22 mouse cellular contexts compared by ENCODE assay signal in genomic region chr5:123008877-123009493, GRCm38 (mm10). TPM values are rescaled to one million over a fixed set of nuclear protein-coding genes. Genes with fewer than 3 reads are reported as not detected.
DNase-seq lines count a peak whose midpoint lies in the region; ATAC-seq and TF ChIP-seq lines count a peak whose summit lies in the region.
"Had no signal": no experiment of that assay in that cellular context is flagged by ENCODE, and none has a peak within 500 bp of the region (broad histone marks: within the 10 kb centered on the region; RNA-seq: fewer than 3 reads in every experiment).

No protein-coding gene starts in this region.

- TF ChIP-seq POLR2A in MEL (IDR thresholded peaks at IDR 0.05; ENCODE audit: control insufficient read depth in 1 of 2, insufficient read depth in 1 of 2, low read depth in 1 of 2, low read length in 2 of 2, poor library complexity in 1 of 2) = no peak
- no peak for TF ChIP-seq POLR2A in brain, embryonic 14.5 days (IDR thresholded peaks at IDR 0.05; ENCODE audit: borderline replicate concordance, extremely low read depth, insufficient read depth, insufficient read length, poor library complexity, severe bottlenecking)

- DNase-seq in lung, embryonic 14.5 days = peak; percentile 62
- no peak for DNase-seq in lung, adult 18-20 months
- DNase-seq in MEL (ENCODE audit: low read depth, low spot score) = no peak
- peak; percentile 63 for DNase-seq in brain, embryonic 14.5 days (ENCODE audit: low read depth)
- DNase-seq in natural killer cell, adult 2 months (ENCODE audit: low spot score in 2 of 2) = no peak
- no peak for DNase-seq in liver
- DNase-seq: adrenal gland, postnatal 36 days; heart, adult 2 months; kidney, adult 18-20 months; kidney, postnatal 14 days; lung, postnatal 10 days; thymus, postnatal 4 days had no signal

- peaks cover 56% of the 10 kb centered on the region for H3K4me1 ChIP-seq in forebrain, embryonic 15.5 days
- H3K4me1 ChIP-seq in forebrain, embryonic 12.5 days = peaks cover 9% of the 10 kb centered on the region; the same call in 1 of the 2 replicates
- no peaks in the 10 kb centered on the region; the same call in 1 of the 2 replicates for H3K4me1 ChIP-seq in lung, embryonic 14.5 days (ENCODE audit: insufficient read depth)
- peaks cover 0 to 2% of the 10 kb centered on the region in 2 experiments; a peak in 1 of 4 replicates for H3K4me1 ChIP-seq in MEL (ENCODE audit: control insufficient read depth in 1 of 2, insufficient read depth in 2 of 2, low read length in 2 of 2)
- H3K4me1 ChIP-seq: embryonic facial prominence, embryonic 12.5 days had no signal

- no peak overlapping the region for H3K9ac ChIP-seq in forebrain, embryonic 15.5 days (replicated peaks)
- no peak overlapping the region for H3K9ac ChIP-seq in forebrain, embryonic 12.5 days
- H3K9ac ChIP-seq in lung, embryonic 14.5 days = no peak overlapping the region
- no peak overlapping the region for H3K9ac ChIP-seq in MEL (ENCODE audit: control insufficient read depth, low read depth, low read length, poor library complexity, severe bottlenecking)
- H3K9ac ChIP-seq: embryonic facial prominence, embryonic 12.5 days; heart, embryonic 15.5 days had no signal

- no peaks in the 10 kb centered on the region for H3K79me2 ChIP-seq in MEL (ENCODE audit: control insufficient read depth, insufficient read depth, low read length, poor library complexity)

- H3K4me3 ChIP-seq in forebrain, embryonic 15.5 days = no peak overlapping the region
- H3K4me3 ChIP-seq in forebrain, embryonic 12.5 days (replicated peaks) = no peak overlapping the region
- no peak overlapping the region for H3K4me3 ChIP-seq in lung, embryonic 14.5 days (ENCODE audit: low read depth, low read length)
- H3K4me3 ChIP-seq in MEL (ENCODE audit: control insufficient read depth in 1 of 2, insufficient read depth in 1 of 2, low read depth in 2 of 2, low read length in 2 of 2) = no peak overlapping the region
- H3K4me3 ChIP-seq: embryonic facial prominence, embryonic 12.5 days; heart, adult 2 months; heart, embryonic 15.5 days; hindbrain, embryonic 10.5 days; midbrain, embryonic 10.5 days had no signal

- H3K27me3 ChIP-seq in forebrain, embryonic 15.5 days = no peaks in the 10 kb centered on the region
- H3K27me3 ChIP-seq in forebrain, embryonic 12.5 days = no peaks in the 10 kb centered on the region
- no peaks in the 10 kb centered on the region for H3K27me3 ChIP-seq in lung, embryonic 14.5 days (ENCODE audit: insufficient read depth, low read length)
- peaks cover 9 to 15% of the 10 kb centered on the region in 2 experiments for H3K27me3 ChIP-seq in MEL (ENCODE audit: control insufficient read depth in 1 of 2, insufficient read depth in 2 of 2, low read length in 2 of 2)
- H3K27me3 ChIP-seq: embryonic facial prominence, embryonic 12.5 days; heart, embryonic 15.5 days had no signal

- TF ChIP-seq EP300 in MEL (IDR thresholded peaks at IDR 0.05; ENCODE audit: low read depth in 1 of 2, low read length in 2 of 2) = no peak

- H3K9me3 ChIP-seq in forebrain, embryonic 15.5 days = no peaks in the 10 kb centered on the region
- no peaks in the 10 kb centered on the region for H3K9me3 ChIP-seq in forebrain, embryonic 12.5 days
- no peaks in the 10 kb centered on the region for H3K9me3 ChIP-seq in lung, embryonic 14.5 days (ENCODE audit: low read depth, low read length)
- H3K9me3 ChIP-seq in MEL (replicated peaks; ENCODE audit: insufficient read depth, low read length) = no peaks in the 10 kb centered on the region
- H3K9me3 ChIP-seq: embryonic facial prominence, embryonic 12.5 days; heart, embryonic 15.5 days; hindbrain, embryonic 10.5 days; midbrain, embryonic 10.5 days had no signal

- no peak for ATAC-seq in forebrain, embryonic 15.5 days (replicated peaks)
- no peak for ATAC-seq in forebrain, embryonic 12.5 days (ENCODE audit: low FRiP score)
- no peak for ATAC-seq in lung, embryonic 14.5 days (ENCODE audit: insufficient read depth)

- no peak for TF ChIP-seq CTCF in lung, embryonic 14.5 days (IDR thresholded peaks at IDR 0.05; ENCODE audit: low read depth)
- TF ChIP-seq CTCF in MEL (IDR thresholded peaks at IDR 0.05 in 2 of 3, conservative IDR thresholded peaks at IDR 0.05 in 1 of 3; ENCODE audit: control insufficient read depth in 1 of 3, insufficient read depth in 1 of 3, low read depth in 2 of 3, low read length in 3 of 3, poor library complexity in 1 of 3, severe bottlenecking in 1 of 3) = no peak
- no peak for TF ChIP-seq CTCF in brain, embryonic 14.5 days (IDR thresholded peaks at IDR 0.05; ENCODE audit: borderline replicate concordance, extremely low read depth, insufficient read depth, insufficient read length)

- H3K36me3 ChIP-seq in forebrain, embryonic 15.5 days = no peaks in the 10 kb centered on the region
- no peaks in the 10 kb centered on the region for H3K36me3 ChIP-seq in forebrain, embryonic 12.5 days (replicated peaks)
- H3K36me3 ChIP-seq in lung, embryonic 14.5 days (ENCODE audit: insufficient read depth) = no peaks in the 10 kb centered on the region
- H3K36me3 ChIP-seq in MEL (ENCODE audit: control insufficient read depth in 1 of 2, insufficient read depth in 2 of 2, low read length in 2 of 2) = peaks cover 0 to 2% of the 10 kb centered on the region in 2 experiments; a peak in 2 of 4 replicates
- H3K36me3 ChIP-seq: embryonic facial prominence, embryonic 12.5 days; heart, embryonic 15.5 days; hindbrain, embryonic 10.5 days; midbrain, embryonic 10.5 days had no signal

- 52% methylated on average over 7 of the region's 7 CpGs for WGBS in forebrain, embryonic 15.5 days
- 84% methylated on average over 7 of the region's 7 CpGs for WGBS in forebrain, embryonic 12.5 days
- WGBS in lung, embryonic 14.5 days = 43% methylated on average over 7 of the region's 7 CpGs

- no peak for TF ChIP-seq RAD21 in MEL (IDR thresholded peaks at IDR 0.05; ENCODE audit: low read depth, low read length)

- peak overlapping the region; percentile 79 for H3K27ac ChIP-seq in forebrain, embryonic 15.5 days (replicated peaks)
- no peak overlapping the region for H3K27ac ChIP-seq in forebrain, embryonic 12.5 days
- no peak overlapping the region for H3K27ac ChIP-seq in lung, embryonic 14.5 days (ENCODE audit: low read depth)
- H3K27ac ChIP-seq in MEL (ENCODE audit: control insufficient read depth, low read depth, low read length) = no peak overlapping the region
- H3K27ac ChIP-seq: embryonic facial prominence, embryonic 12.5 days; heart, adult 2 months; heart, embryonic 15.5 days; hindbrain, embryonic 10.5 days; midbrain, embryonic 10.5 days had no signal

- H3K4me2 ChIP-seq in forebrain, embryonic 15.5 days (replicated peaks) = 0 out of 2 replicates have a peak overlapping the region, but pooled peaks have one; percentile 1
- no peak overlapping the region for H3K4me2 ChIP-seq in forebrain, embryonic 12.5 days
- H3K4me2 ChIP-seq in lung, embryonic 14.5 days = no peak overlapping the region
- H3K4me2 ChIP-seq: embryonic facial prominence, embryonic 12.5 days; heart, embryonic 15.5 days; liver, embryonic 11.5 days had no signal

TF ChIP-seq in MEL, 35 proteins besides CTCF, POLR2A, EP300 and RAD21:
- 0 out of 2 replicates have a peak, but pooled peaks have one; percentile 21 for TF ChIP-seq ZNF384 (IDR thresholded peaks at IDR 0.05; ENCODE audit: low read depth, low read length)
- no peak for TF ChIP-seq NRF1 (IDR thresholded peaks at IDR 0.05; ENCODE audit: insufficient read depth, low read depth, low read length, poor library complexity, severe bottlenecking)
- no peak for TF ChIP-seq TBP (IDR thresholded peaks at IDR 0.05; ENCODE audit: low read depth, low read length)

RNA-seq across cellular contexts. Expression of gene Orai1, which starts 5.9 kb away (rescaled TPM):
- 14.0 and 14.9 TPM in 2 replicates for polyA plus RNA-seq in forebrain, embryonic 15.5 days (2015; fragmentation: Nextera tagmentation; extraction: Ambion mirVana)
- 10.4 and 11.4 TPM in 2 replicates for polyA plus RNA-seq in forebrain, embryonic 12.5 days (2016; fragmentation: Nextera tagmentation; extraction: Ambion mirVana)
- 16.8 and 18.2 TPM in 2 replicates for polyA plus RNA-seq in lung, embryonic 14.5 days (2014; fragmentation: Nextera tagmentation; extraction: Ambion mirVana)
- total RNA-seq in MEL (2012; rRNA removed) = 4.5 and 4.7 TPM in 2 replicates
- 10 to 100 TPM in 1 of 2 experiments, not detected in 1; 13.3 TPM for polyA plus RNA-seq in MEL (2012; ENCODE audit: insufficient read depth in 1 of 2, insufficient read length in 2 of 2, low read depth in 1 of 2, low replicate concordance in 2 of 2, missing spikeins in 1 of 2)
- polyA plus RNA-seq in brain, embryonic 14.5 days (2012; rRNA removed) = 21.2 and 23.6 TPM in 2 replicates

RNA-seq across cellular contexts. Expression of gene Kdm2b, which starts 19.4 kb away (rescaled TPM):
- 138 and 141 TPM in 2 replicates for polyA plus RNA-seq in forebrain, embryonic 15.5 days (2015; fragmentation: Nextera tagmentation; extraction: Ambion mirVana)
- 108 and 118 TPM in 2 replicates for polyA plus RNA-seq in forebrain, embryonic 12.5 days (2016; fragmentation: Nextera tagmentation; extraction: Ambion mirVana)
- 38.5 and 46.7 TPM in 2 replicates for polyA plus RNA-seq in lung, embryonic 14.5 days (2014; fragmentation: Nextera tagmentation; extraction: Ambion mirVana)
- 24.8 and 29.2 TPM in 2 replicates for total RNA-seq in MEL (2012; rRNA removed)
- 10 to 100 TPM in 1 of 2 experiments, not detected in 1; 48.9 TPM for polyA plus RNA-seq in MEL (2012; ENCODE audit: insufficient read depth in 1 of 2, insufficient read length in 2 of 2, low read depth in 1 of 2, low replicate concordance in 2 of 2, missing spikeins in 1 of 2)
- 81.7 and 102 TPM in 2 replicates for polyA plus RNA-seq in brain, embryonic 14.5 days (2012; rRNA removed)

RNA-seq across cellular contexts. Expression of gene Morn3, which starts 37.8 kb away (rescaled TPM):
- polyA plus RNA-seq in forebrain, embryonic 15.5 days (2015; fragmentation: Nextera tagmentation; extraction: Ambion mirVana) = 1.1 and 2.2 TPM in 2 replicates
- polyA plus RNA-seq in forebrain, embryonic 12.5 days (2016; fragmentation: Nextera tagmentation; extraction: Ambion mirVana) = 0.50 TPM in 1 of 2 replicates, not detected in the other
- polyA plus RNA-seq in lung, embryonic 14.5 days (2014; fragmentation: Nextera tagmentation; extraction: Ambion mirVana) = 0.72 TPM in 1 of 2 replicates, not detected in the other
- total RNA-seq in MEL (2012; rRNA removed) = not detected in 2 replicates
- not detected for polyA plus RNA-seq in MEL (2012; ENCODE audit: insufficient read depth in 1 of 2, insufficient read length in 2 of 2, low read depth in 1 of 2, low replicate concordance in 2 of 2, missing spikeins in 1 of 2)
- 0.16 and 0.59 TPM in 2 replicates for polyA plus RNA-seq in brain, embryonic 14.5 days (2012; rRNA removed)
- total RNA-seq: adrenal gland, postnatal 36 days; heart, adult 2 months; left cerebral cortex, postnatal 4 days; monocyte, adult 5-6 weeks had no signal
- polyA plus RNA-seq: embryonic facial prominence, embryonic 12.5 days; heart, adult 2 months; heart, embryonic 15.5 days; liver, embryonic 11.5 days; stomach, embryonic 14.5 days had no signal

RNA-seq across cellular contexts. Expression of gene Tmem120b, which starts 59.2 kb away (rescaled TPM):
- 16.0 and 16.9 TPM in 2 replicates for polyA plus RNA-seq in forebrain, embryonic 15.5 days (2015; fragmentation: Nextera tagmentation; extraction: Ambion mirVana)
- 9.0 and 9.7 TPM in 2 replicates for polyA plus RNA-seq in forebrain, embryonic 12.5 days (2016; fragmentation: Nextera tagmentation; extraction: Ambion mirVana)
- polyA plus RNA-seq in lung, embryonic 14.5 days (2014; fragmentation: Nextera tagmentation; extraction: Ambion mirVana) = 8.2 and 10.0 TPM in 2 replicates
- 4.3 and 6.8 TPM in 2 replicates for total RNA-seq in MEL (2012; rRNA removed)
- 1 to 10 TPM in 1 of 2 experiments, not detected in 1; 5.6 TPM for polyA plus RNA-seq in MEL (2012; ENCODE audit: insufficient read depth in 1 of 2, insufficient read length in 2 of 2, low read depth in 1 of 2, low replicate concordance in 2 of 2, missing spikeins in 1 of 2)
- polyA plus RNA-seq in brain, embryonic 14.5 days (2012; rRNA removed) = 13.9 and 16.0 TPM in 2 replicates

Comparison
In these comparisons a context has a peak if more than half of its experiments do, and no peak if none do; other contexts are left out.
1. DNase-seq: peak in lung, embryonic 14.5 days (single experiment) and brain, embryonic 14.5 days (single experiment); none in lung, adult 18-20 months (0 of 2), MEL (single experiment), natural killer cell, adult 2 months (0 of 2) and liver (single experiment).